Mouse (Mus musculus): ENCODE data around the gene Spindoc.

The Spindoc gene

GRCm38 (mm10) chr19:7382903-7383865 is at the start of gene Spindoc:
Spindoc (minus strand) TSS chr19:7382994.
- peak; percentile 99 for DNase-seq

GRCm38 (mm10) chr19:7425398-7425775 is 42.6 kb upstream of the Spindoc start:
- DNase-seq, result no peak

- no peak for DNase-seq
These were observed 42.0 kb upstream of the Spindoc start for GRCm38 (mm10) chr19:7424590-7425397.

- no peak for DNase-seq
These were observed 41.3 kb upstream of the Spindoc start for GRCm38 (mm10) chr19:7424131-7424530.

GRCm38 (mm10) chr19:7423656-7424030 is 40.8 kb upstream of the Spindoc start:
- DNase-seq, result no peak

GRCm38 (mm10) chr19:7423028-7423655 is 40.3 kb upstream of the Spindoc start:
- DNase-seq, result peak; percentile 26

- DNase-seq, result peak; percentile 19
These were observed 39.8 kb upstream of the Spindoc start for GRCm38 (mm10) chr19:7422656-7423027.

GRCm38 (mm10) chr19:7421602-7422591 is 39.1 kb upstream of the Spindoc start:
- peak; percentile 45 for DNase-seq

GRCm38 (mm10) chr19:7420841-7421601 is 38.2 kb upstream of the Spindoc start:
- DNase-seq, result no peak

- peak; percentile 37 for DNase-seq
These were observed 37.3 kb upstream of the Spindoc start for GRCm38 (mm10) chr19:7420108-7420507.

- peak; percentile 31 for DNase-seq
These were observed 36.3 kb upstream of the Spindoc start for GRCm38 (mm10) chr19:7419134-7419533.

- peak; percentile 93 for DNase-seq
These were observed 35.4 kb upstream of the Spindoc start for GRCm38 (mm10) chr19:7417911-7418849.

- peak; percentile 83 for DNase-seq
These were observed 34.3 kb upstream of the Spindoc start, which contains the start of gene 2700081O15Rik for GRCm38 (mm10) chr19:7416834-7417735. 2700081O15Rik (plus strand) TSS chr19:7417625.

- DNase-seq, result no peak
These were observed 33.4 kb upstream of the Spindoc start for GRCm38 (mm10) chr19:7415916-7416833.

- no peak for DNase-seq
These were observed 29.6 kb upstream of the Spindoc start for GRCm38 (mm10) chr19:7412361-7412760.

GRCm38 (mm10) chr19:7404623-7405229 is 21.9 kb upstream of the Spindoc start:
- DNase-seq, result no peak

GRCm38 (mm10) chr19:7400635-7401034 is 17.8 kb upstream of the Spindoc start:
- DNase-seq, result no peak
